Mouse (Mus musculus) embryonic fibroblast, embryonic 13.5 days (primary cell): ENCODE data around the gene Smg9.

Source experiments
- CTCF ChIP-seq: IDR thresholded peaks from 2 replicates; pipeline ENCODE4 v1.5.1; 2011; ENCODE audit warnings: mild to moderate bottlenecking, control low read depth, low read length, moderate library complexity, borderline replicate concordance; ENCODE audit not compliant: insufficient read depth
- POLR2A ChIP-seq: IDR thresholded peaks from 2 replicates; pipeline ENCODE4 v1.6.1; 2011; ENCODE audit warnings: low read depth, mild to moderate bottlenecking, control low read depth, low read length, moderate library complexity

- no peak for TF ChIP-seq CTCF
- TF ChIP-seq POLR2A: no peak
Measured at GRCm38 (mm10) chr7:24459440-24459839, 60.0 kb downstream of the Smg9 start.
